Mouse (Mus musculus): ENCODE measurements around the gene Gm40193. TPM values are rescaled to one million over a fixed set of nuclear protein-coding genes. Genes with fewer than 3 reads are reported as not detected.
A peak's percentile ranks its signal among the peaks of the same experiment; 100 is the strongest.
"Not testable (repeated sequence)": the region's sequence is repeated elsewhere in the genome, so short reads cannot be mapped to it uniquely, and the experiment has no call there.

The Gm40193 gene
- polyA plus RNA-seq (2015; fragmentation: Nextera tagmentation; extraction: Ambion mirVana): not detected in 2 replicates

DNA sequence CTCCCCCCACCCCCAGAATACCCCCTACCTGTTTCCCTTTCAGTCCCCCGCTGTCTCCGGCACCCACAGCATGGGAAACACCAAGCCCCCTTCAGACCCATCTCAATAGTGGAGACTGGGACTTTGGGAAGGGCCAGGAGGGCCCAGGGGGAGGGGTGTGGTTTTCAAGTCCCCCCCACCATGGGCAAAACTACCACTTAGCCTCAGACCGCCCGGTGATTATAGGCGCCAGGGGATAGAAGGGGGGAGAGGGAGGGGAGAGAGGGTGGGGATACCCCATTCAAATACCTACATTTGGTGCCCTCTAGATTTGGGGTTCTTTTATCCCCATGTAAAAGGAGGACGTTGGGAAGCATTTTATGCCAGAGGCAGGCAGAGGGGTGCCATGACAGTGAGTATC, at the start of gene Gm40193:
Gm40193 (minus strand) TSS at position 101 of the 400 bp plus-strand sequence.
- ATAC-seq (replicated peaks; ENCODE audit: insufficient number of reproducible peaks, insufficient read depth, low FRiP score, low read depth): no peak
- Histone ChIP-seq H3K36me3 (peaks cover 9% of the 10 kb centered on the region), H3K4me3 (no peak within 1 kb of the TSS), H3K4me2 (no peak within 1 kb of the TSS), H3K4me1 (replicated peaks) (no peaks in the 10 kb centered on the region), H3K9me3 (replicated peaks) (no peaks in the 10 kb centered on the region), H3K9ac (no peak within 1 kb of the TSS), H3K27me3 (no peaks in the 10 kb centered on the region), H3K27ac (no peak within 1 kb of the TSS)
- WGBS: 78% methylated on average over 6 of the region's 6 CpGs

- Histone ChIP-seq H3K9me3 (replicated peaks) (no peaks in the 10 kb centered on the region), H3K27me3 (no peaks in the 10 kb centered on the region), H3K36me3 (no peaks in the 10 kb centered on the region), H3K9ac (no peak overlapping the region), H3K27ac (peak overlapping the region; percentile 40; the same call in 1 of the 2 replicates), H3K4me1 (replicated peaks) (peaks cover 45% of the 10 kb centered on the region), H3K4me2 (no peak overlapping the region), H3K4me3 (no peak overlapping the region)
- ATAC-seq (replicated peaks; ENCODE audit: insufficient number of reproducible peaks, insufficient read depth, low FRiP score, low read depth): no peak
- 62% methylated on average over 3 of the region's 3 CpGs for WGBS
Observed at GRCm38 (mm10) chr11:70582196-70582595, 49.5 kb upstream of the Gm40193 start.

DNA sequence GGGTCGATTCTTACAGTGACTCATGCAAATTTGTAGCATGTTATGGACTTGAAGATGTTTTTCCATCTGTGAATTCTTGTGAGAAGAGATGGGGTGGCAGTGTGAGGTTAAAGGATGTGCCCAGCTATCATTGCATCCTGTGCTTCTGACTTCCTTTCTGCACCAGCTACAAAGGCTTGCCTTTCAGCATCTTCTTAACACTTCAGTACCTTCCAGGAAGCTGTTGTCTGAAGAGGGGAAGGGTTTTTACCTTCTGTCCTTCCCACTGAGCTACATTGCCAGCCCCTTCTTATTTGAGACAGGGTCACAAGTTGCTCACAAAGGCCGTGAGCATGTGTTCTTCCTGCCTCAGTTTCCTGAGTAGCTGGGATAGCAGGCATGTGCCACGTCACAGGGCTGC, 48.2 kb upstream of the Gm40193 start:
- H3K27ac ChIP-seq: no peak overlapping the region
- no peak overlapping the region for H3K9ac ChIP-seq
- peaks cover 45% of the 10 kb centered on the region for H3K4me1 ChIP-seq (replicated peaks)
- no peaks in the 10 kb centered on the region for H3K36me3 ChIP-seq
- no peak for ATAC-seq (replicated peaks; ENCODE audit: insufficient number of reproducible peaks, insufficient read depth, low FRiP score, low read depth)
- 75% methylated on average over 3 of the region's 3 CpGs for WGBS
- no peaks in the 10 kb centered on the region for H3K27me3 ChIP-seq
- no peaks in the 10 kb centered on the region for H3K9me3 ChIP-seq (replicated peaks)
- no peak overlapping the region for H3K4me2 ChIP-seq
- no peak overlapping the region for H3K4me3 ChIP-seq

DNA sequence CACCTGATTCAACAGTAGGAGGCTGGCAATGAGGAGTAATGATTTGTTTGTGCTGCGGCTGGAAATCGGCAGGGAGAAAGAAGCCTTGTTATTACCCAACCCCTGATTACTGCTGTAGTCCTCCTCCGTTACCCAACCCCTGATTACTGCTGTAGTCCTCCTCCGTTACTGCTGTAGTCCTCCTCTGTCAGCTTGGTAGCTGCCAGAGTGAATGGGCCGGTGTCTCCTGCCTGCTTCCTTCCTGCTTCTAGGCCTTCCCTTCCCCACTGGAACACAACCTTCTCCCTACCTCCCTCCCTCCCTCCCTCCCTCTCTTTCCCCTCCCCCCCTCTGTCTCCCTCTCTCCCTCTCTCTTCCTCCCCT, 47.6 kb upstream of the Gm40193 start:
- Histone ChIP-seq H3K9me3 (replicated peaks) (no peaks in the 10 kb centered on the region), H3K27ac (peak overlapping the region; percentile 15; the same call in 1 of the 2 replicates), H3K4me3 (no peak overlapping the region), H3K27me3 (no peaks in the 10 kb centered on the region), H3K9ac (no peak overlapping the region), H3K4me2 (no peak overlapping the region), H3K4me1 (replicated peaks) (peaks cover 42% of the 10 kb centered on the region), H3K36me3 (no peaks in the 10 kb centered on the region)
- WGBS: 54% methylated on average over 5 of the region's 5 CpGs
- ATAC-seq (replicated peaks; ENCODE audit: insufficient number of reproducible peaks, insufficient read depth, low FRiP score, low read depth): no peak

- H3K4me2 ChIP-seq: no peak overlapping the region
- no peaks in the 10 kb centered on the region for H3K27me3 ChIP-seq
- H3K27ac ChIP-seq: peak overlapping the region; percentile 15; the same call in 1 of the 2 replicates
- peaks cover 37% of the 10 kb centered on the region for H3K4me1 ChIP-seq (replicated peaks)
- no peak for ATAC-seq (replicated peaks; ENCODE audit: insufficient number of reproducible peaks, insufficient read depth, low FRiP score, low read depth)
- WGBS: 79% methylated on average over 9 of the region's 9 CpGs
- H3K9me3 ChIP-seq (replicated peaks): no peaks in the 10 kb centered on the region
- H3K36me3 ChIP-seq: no peaks in the 10 kb centered on the region
- no peak overlapping the region for H3K9ac ChIP-seq
- no peak overlapping the region for H3K4me3 ChIP-seq
Observed at GRCm38 (mm10) chr11:70579710-70580357, 47.1 kb upstream of the Gm40193 start.

GRCm38 (mm10) chr11:70578962-70579361, 46.2 kb upstream of the Gm40193 start:
- 81% methylated on average over 6 of the region's 6 CpGs for WGBS
- Histone ChIP-seq H3K4me1 (replicated peaks) (peaks cover 34% of the 10 kb centered on the region), H3K27ac (no peak overlapping the region)

DNA sequence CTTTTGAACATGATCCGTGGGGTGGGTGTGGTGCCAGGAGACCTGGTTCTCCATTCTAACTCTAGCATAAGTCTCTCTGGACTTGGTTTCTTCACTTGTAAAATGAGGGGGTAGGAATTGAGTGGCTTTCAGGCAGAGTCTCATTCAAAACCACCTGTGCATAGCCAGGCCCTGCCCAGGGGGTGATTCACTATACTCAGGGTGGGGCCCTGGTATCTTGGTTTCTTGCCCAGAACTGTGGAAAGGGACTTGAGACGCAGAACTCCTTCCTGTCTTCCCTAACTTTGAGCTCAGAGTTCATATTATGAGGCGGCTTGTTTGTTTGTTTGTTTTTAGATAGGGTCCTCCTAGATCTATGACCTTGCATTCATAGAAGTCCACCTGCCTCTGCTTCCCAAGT, 44.5 kb upstream of the Gm40193 start:
- Histone ChIP-seq H3K27ac (no peak overlapping the region), H3K9ac (no peak overlapping the region), H3K4me1 (replicated peaks) (peaks cover 23% of the 10 kb centered on the region), H3K4me3 (no peak overlapping the region), H3K27me3 (no peaks in the 10 kb centered on the region), H3K36me3 (no peaks in the 10 kb centered on the region), H3K4me2 (no peak overlapping the region), H3K9me3 (replicated peaks) (no peaks in the 10 kb centered on the region)
- no peak for ATAC-seq (replicated peaks; ENCODE audit: insufficient number of reproducible peaks, insufficient read depth, low FRiP score, low read depth)
- WGBS: 66% methylated on average over 3 of the region's 3 CpGs

More at GRCm38 (mm10) chr11:70578962-70579361, 46.2 kb upstream of the Gm40193 start:
- Histone ChIP-seq H3K9me3 (replicated peaks) (no peaks in the 10 kb centered on the region), H3K9ac (no peak overlapping the region), H3K4me3 (no peak overlapping the region), H3K4me2 (no peak overlapping the region), H3K27me3 (no peaks in the 10 kb centered on the region), H3K36me3 (no peaks in the 10 kb centered on the region)
- ATAC-seq (replicated peaks; ENCODE audit: insufficient number of reproducible peaks, insufficient read depth, low FRiP score, low read depth): no peak

- peaks cover 11% of the 10 kb centered on the region for H3K4me1 ChIP-seq (replicated peaks)
- no peaks in the 10 kb centered on the region for H3K36me3 ChIP-seq
- H3K27me3 ChIP-seq: no peaks in the 10 kb centered on the region
- no peak overlapping the region for H3K4me2 ChIP-seq
- H3K4me3 ChIP-seq: no peak overlapping the region
- ATAC-seq (replicated peaks; ENCODE audit: insufficient number of reproducible peaks, insufficient read depth, low FRiP score, low read depth): no peak
- H3K9me3 ChIP-seq (replicated peaks): no peaks in the 10 kb centered on the region
- no peak overlapping the region for H3K9ac ChIP-seq
- no peak overlapping the region for H3K27ac ChIP-seq
- 77% methylated on average over 6 of the region's 6 CpGs for WGBS
Observed at GRCm38 (mm10) chr11:70573872-70574271, 41.1 kb upstream of the Gm40193 start.

DNA sequence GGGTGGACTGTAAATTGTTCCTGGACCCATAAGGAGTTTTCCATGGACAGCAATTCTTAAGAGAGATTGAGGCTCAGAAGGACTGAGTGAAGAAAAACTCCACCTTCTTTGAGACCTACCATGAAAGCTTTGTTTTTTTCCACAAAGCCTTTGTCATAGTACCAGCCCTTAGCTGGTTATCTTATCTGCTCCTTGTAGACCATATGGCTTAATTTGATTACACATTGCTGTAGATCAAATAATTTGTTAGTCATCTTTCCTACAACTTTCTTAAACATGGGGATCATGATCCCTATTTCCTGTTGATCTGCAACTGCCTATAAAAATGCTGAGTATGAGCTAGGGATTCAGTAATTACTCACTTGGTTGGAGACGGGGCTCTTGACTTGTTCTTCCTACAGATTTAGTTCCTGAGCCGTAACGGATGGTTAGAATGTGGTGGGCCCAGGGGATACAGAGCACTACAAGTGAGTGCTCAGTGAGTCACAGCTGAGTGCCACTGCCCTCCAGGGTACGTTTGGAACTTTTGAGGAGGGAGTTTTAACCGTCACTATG, 39.7 kb upstream of the Gm40193 start:
- Histone ChIP-seq H3K36me3 (no peaks in the 10 kb centered on the region), H3K9me3 (replicated peaks) (no peaks in the 10 kb centered on the region), H3K4me2 (no peak overlapping the region), H3K9ac (no peak overlapping the region), H3K4me3 (no peak overlapping the region), H3K4me1 (replicated peaks) (peaks cover 6% of the 10 kb centered on the region), H3K27me3 (no peaks in the 10 kb centered on the region), H3K27ac (no peak overlapping the region)
- no peak for ATAC-seq (replicated peaks; ENCODE audit: insufficient number of reproducible peaks, insufficient read depth, low FRiP score, low read depth)
- 54% methylated on average over 5 of the region's 5 CpGs for WGBS

- Histone ChIP-seq H3K9ac (no peak overlapping the region), H3K9me3 (replicated peaks) (no peaks in the 10 kb centered on the region), H3K27me3 (no peaks in the 10 kb centered on the region), H3K27ac (no peak overlapping the region), H3K36me3 (no peaks in the 10 kb centered on the region), H3K4me2 (no peak overlapping the region), H3K4me1 (replicated peaks) (peaks cover 12% of the 10 kb centered on the region), H3K4me3 (no peak overlapping the region)
- WGBS: 88% methylated on average over 1 of the region's 1 CpGs
- ATAC-seq (replicated peaks; ENCODE audit: insufficient number of reproducible peaks, insufficient read depth, low FRiP score, low read depth): no peak
Observed at GRCm38 (mm10) chr11:70571641-70572040, 38.9 kb upstream of the Gm40193 start.

DNA sequence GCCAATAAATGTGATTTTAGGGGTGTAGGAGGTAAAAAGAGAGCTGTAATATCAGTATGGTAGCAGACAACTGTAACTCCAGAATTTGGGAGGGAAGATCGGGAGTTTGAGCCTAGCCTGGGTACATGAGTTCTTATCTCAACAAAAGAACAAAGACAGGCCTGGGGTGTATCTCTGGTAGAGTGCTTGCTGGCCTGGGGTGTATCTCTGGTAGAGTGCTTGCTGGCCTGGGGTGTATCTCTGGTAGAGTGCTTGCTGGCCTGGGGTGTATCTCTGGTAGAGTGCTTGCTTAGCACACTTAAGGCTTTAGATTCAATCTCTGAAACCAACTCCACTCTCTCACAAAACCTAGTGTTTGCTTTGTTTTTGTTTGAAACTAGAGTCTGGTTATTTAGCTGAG, 37.9 kb upstream of the Gm40193 start:
- WGBS: 76% methylated on average over 1 of the region's 1 CpGs
- not testable (repeated sequence) for H3K27ac ChIP-seq; H3K27me3 ChIP-seq; H3K9me3 ChIP-seq (replicated peaks); H3K9ac ChIP-seq; H3K4me3 ChIP-seq; H3K4me2 ChIP-seq; H3K36me3 ChIP-seq; ATAC-seq (replicated peaks; ENCODE audit: insufficient number of reproducible peaks, insufficient read depth, low FRiP score, low read depth)
- peaks cover 13% of the 10 kb centered on the region for H3K4me1 ChIP-seq (replicated peaks)

DNA sequence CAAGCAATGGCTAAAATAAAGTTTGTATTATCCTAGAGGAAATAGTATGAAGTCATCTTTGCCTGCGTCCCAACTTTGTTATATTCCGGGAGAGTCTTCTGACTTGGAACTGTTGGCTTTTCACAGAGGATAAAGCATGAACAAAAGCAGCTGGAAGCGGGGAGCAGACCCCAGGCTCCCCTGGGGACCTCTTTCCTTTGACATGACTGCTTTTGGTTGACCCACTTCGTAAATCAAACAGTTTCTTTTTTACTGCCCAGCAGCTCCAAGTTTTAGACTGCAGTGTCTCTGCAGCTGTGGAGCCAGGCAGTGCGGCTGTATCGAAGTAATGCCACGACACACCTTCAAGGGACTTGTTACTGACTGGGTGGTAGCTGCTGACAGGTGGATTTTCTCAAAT, 33.8 kb upstream of the Gm40193 start:
- Histone ChIP-seq H3K4me1 (replicated peaks) (peaks cover 34% of the 10 kb centered on the region), H3K36me3 (no peaks in the 10 kb centered on the region), H3K27ac (no peak overlapping the region), H3K9ac (no peak overlapping the region), H3K9me3 (replicated peaks) (no peaks in the 10 kb centered on the region), H3K4me2 (no peak overlapping the region), H3K27me3 (no peaks in the 10 kb centered on the region), H3K4me3 (no peak overlapping the region)
- ATAC-seq (replicated peaks; ENCODE audit: insufficient number of reproducible peaks, insufficient read depth, low FRiP score, low read depth): no peak
- WGBS: 70% methylated on average over 7 of the region's 7 CpGs

Measured in heart, embryonic 15.5 days (tissue).